Mouse (Mus musculus) cerebellum, adult 11-12 months (tissue): ENCODE results near the gene B3gat3.
"Not testable (repeated sequence)": the region's sequence is repeated elsewhere in the genome, so short reads cannot be mapped to it uniquely, and the experiment has no call there.

ENCODE experiments used
- DNase-seq: peaks from one replicate; pipeline ENCODE4 v3.0.0; 2022

The B3gat3 gene

DNA sequence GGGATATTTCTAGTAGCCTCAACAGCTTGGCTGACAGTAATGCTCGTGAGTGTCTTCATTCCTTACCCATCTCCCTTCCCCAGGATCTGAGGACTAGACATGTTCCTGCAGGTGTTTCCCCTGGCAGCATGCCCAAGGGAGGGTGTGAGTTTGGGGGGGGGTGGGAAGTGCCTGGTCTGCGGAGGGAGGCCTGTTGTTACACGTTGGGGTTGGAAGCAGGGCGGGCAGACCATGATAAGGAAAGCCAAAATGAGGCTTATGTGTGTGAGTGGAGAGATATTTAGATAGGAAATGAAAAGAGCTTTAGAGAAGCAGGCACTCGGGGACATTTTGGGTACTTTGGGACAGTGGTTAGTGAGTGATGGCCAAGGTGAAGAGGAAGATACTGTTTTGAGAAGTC lies 23.9 kb downstream of the B3gat3 start:
- DNase-seq: no peak

DNA sequence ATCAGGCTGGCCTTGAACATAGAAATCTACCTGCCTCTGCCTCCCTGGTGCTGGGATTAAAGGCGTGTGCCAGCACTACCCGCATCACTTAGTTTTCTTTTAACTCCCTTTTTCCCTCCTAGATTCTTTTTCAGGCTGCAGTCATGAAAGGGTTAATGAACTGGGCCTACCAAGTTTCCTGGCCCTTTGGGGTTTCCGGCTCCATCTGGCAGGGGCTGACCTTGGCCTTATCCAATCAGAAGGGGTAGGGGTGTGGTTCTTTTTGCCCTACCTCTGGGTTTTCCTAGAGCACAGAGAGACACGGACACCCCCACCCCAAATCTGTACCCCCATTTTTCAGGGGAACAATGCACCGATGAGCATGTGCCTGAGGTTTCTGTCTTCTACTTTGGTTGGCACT lies 24.6 kb downstream of the B3gat3 start:
- no peak for DNase-seq

DNA sequence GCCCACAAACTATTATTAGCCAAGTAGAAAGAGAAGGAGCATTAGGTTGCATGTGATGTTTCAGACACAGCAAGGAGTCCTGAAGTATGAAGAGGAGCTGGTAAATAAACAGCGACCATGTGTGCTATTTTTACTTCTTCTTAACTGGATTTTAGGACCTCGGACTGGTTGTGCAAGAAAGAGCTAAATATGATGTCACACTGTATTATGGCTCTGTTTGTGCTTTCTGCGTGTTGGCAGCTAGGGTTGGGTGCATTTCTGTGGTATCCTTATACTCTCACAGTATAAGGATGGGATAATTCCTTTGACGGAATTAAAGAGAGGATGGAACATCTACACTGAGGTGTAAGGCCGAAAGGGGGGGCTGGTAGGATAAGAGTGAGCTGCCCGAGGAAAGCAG lies 25.1 kb downstream of the B3gat3 start:
- DNase-seq: no peak

DNA sequence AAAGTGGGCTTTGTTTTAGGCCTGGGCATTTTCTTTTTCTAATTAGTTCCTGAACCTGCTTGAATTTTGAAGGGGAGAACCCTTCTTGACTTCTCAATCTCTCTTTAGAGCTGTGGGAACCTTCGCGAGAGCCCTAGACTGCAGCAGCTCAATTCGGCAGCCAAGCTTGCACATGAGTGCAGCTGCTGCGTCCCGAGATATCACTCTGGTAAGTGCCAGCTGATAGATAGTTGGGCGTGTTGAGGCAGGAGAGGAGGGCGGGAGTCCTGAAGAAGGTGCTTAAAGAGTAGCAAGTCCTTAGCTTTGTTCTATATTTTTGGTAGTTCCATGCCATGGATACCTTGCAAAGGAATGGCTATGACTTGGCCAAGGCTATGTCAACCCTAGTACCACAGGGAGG lies 26.8 kb downstream of the B3gat3 start:
- no peak for DNase-seq

DNA sequence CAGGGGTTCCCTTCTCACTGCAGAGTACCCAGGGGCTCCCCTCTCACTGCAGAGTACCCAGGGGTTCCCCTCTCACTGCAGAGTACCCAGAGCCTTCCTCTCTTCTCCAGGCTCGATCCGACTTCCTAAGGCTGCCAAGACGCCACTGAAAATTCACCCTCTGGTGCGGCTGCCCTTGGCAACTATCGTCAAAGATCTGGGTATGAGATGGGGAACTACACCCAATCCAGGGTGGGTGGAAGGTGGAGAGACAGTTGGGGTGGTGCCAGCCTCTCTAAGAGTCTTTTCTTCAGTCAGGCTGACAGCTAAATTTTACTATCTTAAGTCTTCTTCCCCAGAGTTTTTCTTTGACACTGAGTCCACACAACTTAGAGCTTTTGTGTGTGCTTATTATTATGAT lies 30.0 kb downstream of the B3gat3 start:
- DNase-seq: no peak

DNA sequence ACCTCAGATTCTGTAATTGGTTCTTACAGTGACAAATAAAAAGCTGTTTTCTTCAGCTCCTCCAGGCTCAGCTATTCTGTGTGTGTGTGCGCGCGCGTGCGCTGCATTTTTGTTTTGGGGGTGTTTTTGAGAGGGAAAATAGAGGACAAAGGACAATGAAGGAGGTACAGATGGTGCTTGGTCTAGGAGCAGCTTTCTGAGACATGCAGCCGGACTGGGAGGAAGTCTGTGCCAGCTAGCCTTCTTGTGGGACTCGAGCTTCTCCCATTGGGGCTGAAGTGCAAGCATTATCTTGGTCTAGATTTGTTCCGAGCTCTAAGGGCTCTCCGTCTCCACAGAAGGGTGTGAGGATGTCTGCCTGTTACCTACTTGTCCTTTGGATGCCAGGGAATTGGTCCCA lies 32.1 kb downstream of the B3gat3 start:
- no peak for DNase-seq

DNA sequence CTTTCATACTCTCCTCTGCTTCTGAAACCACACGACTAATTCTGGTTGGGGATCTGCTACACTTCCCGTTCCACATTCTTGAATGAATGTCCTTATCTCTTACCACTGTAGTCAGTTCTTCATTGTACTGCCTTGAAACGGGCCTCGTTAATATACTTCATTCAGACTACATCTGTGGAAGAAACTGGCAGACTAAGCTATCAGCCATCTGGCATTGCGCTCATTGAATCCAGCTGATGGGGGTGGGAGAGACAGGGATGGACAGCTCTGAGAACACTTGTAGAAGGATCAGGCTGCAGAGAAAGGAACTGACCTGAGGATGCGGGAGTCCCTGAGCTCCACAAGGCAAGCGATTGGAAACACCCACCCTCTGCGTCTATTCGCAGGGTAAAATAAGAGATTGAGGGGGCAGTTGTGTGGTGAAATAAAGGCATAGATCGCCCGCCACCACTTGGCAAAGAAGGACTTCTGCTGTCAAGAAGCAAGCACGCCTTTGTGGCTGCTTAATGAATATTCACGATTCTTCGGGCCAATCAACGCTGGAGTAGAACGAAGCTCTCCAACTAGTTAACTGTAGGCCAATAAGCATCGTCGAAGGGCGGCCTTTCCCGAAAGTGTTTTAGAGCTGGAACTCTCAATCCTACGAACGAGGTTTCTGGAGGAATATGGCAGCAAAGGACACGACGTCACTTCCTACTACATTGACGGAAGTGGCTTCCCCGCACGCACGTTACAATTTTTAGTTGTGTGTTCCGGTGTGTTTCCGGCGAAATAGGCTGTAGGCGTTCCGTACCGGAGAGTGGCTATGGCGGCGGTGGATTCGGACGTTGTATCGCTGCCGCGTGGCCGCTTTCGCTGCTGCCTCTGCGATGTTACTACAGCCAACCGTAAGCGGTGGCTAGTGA lies 33.2 kb downstream of the B3gat3 start, which contains the start of gene Tut1:
Gene Tut1 (plus strand): TSS at position 713 of the 905 bp plus-strand sequence.
- peak; percentile 91 for DNase-seq

DNA sequence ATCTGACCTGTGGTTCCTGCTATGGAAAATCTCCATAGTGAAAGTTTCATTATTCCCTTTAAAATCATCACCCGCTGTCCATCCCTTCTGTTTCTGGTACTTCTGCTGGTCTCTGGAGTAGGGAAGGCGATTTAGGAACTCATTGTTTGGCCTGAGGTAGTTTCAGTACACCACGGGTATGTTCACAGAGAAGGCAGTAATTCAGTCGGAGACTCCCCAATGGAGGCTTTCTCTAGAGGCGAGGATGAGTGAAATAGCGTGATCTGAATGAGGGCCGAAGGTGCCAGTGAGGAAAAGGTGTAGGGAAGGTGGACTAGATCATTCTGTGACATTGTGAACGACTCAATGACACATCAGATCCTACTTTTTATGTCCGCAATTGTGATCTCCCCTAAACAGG lies 34.0 kb downstream of the B3gat3 start:
- DNase-seq: no peak

DNA sequence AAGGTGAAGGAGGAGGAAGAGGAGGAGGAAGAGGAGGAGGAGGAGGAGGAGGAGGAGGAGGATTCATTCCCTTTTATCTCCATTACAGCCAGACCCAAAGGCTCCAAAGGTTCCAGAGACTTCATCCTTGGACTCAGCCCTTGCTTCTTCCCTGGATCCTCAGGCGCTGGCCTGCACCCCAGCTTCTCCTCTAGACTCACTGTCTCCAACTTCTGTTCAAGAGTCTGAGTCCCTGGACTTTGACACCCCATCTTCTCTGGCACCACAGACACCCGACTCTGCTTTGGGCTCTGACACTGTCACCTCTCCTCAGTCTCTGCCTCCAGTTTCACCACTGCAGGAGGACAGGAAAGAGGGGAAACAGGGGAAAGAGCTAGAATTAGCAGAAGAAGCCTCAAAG lies 42.1 kb downstream of the B3gat3 start:
- DNase-seq: no peak

DNA sequence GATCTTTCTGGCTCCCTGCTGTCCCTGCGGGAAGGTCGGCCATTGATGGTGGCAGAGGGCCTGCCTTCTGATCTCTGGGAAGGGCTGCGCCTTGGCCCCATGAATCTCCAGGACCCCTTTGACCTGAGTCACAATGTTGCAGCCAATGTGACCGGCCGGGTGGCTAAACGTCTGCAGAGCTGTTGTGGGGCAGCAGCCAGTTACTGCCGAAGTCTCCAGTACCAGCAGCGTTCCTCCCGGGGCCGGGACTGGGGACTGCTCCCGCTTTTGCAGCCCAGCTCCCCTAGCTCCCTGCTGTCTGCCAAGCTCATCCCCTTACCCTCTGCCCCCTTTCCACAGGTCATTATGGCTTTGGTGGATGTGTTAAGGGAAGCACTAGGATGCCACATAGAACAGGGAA lies 44.9 kb downstream of the B3gat3 start:
- DNase-seq: peak; percentile 63

DNA sequence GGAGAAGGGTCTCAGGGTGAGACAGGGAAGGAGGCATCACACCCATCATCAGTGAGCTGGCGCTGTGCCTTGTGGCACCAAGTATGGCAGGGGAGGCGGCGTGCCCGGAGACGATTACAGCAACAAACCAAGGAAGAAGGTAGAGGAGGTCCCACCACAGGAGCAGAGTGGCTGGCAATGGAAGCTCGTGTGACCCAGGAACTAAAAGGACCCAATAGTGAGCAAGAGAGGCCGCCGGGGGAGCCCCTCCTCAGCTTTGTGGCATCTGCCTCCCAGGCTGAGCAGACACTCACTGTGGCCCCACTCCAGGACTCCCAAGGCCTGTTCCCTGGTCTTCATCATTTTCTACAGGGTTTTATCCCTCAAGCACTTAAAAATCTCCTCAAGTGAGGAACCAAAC lies 45.6 kb downstream of the B3gat3 start:
- peak; percentile 76 for DNase-seq

DNA sequence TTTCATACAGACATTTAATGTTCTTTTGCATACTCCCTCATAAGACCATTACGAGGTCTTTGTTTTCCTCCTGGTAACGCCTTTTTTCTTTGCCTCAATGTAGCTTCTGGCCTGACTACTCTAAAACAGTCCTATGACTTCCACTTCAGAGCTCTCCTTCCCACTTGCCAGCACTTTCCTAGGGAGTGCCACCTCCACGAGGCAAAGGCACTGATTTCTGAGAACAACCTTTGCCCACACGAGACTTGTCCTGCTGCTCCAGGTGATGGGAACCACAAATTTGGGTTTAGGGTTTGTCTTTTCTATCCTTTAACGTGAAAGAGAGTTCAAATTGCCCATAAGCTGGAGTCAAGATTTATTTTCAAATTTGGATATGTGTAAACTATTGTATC lies 46.0 kb downstream of the B3gat3 start:
- DNase-seq: no peak

DNA sequence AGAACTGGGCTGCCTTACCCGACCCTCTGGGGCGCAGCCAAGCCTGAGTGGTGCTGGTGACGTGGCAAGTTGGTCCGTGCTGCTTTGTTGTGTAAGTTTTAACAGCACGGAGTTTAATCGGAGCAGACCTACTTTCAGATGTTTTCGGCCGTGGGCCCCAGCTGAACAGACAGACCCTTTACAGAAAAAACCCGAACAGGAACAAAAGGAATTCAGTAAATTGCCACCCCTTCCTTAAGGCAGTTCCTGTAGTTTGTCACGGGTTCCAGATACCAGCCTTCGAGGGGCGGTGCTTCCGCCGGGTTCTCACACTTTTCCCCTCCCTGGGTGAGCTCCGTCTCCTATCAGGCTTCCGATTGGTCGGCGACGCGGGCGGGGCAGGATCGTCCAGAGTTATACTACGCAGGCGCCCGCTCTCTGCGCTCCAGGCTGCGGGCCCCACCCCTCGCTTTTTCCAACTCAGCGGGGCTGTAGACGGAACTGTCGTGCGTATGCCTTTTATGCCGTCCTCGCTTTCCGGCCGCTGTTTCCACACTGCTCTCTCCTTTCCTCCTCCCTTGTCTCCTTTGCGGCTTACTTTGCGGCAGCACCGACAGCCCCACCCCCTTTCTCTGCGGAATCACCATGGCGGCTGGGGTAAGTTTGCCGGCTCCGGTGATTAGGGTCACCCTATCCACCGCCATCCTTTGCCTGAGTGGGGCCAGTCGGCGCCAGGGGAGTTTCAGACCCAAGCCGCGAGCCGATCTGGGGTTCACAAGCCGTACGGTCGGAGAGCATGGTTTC lies 46.6 kb downstream of the B3gat3 start, which contains the start of gene Eef1g:
Gene Eef1g (plus strand): TSS at position 452 of the 783 bp plus-strand sequence.
- DNase-seq: peak; percentile 100

DNA sequence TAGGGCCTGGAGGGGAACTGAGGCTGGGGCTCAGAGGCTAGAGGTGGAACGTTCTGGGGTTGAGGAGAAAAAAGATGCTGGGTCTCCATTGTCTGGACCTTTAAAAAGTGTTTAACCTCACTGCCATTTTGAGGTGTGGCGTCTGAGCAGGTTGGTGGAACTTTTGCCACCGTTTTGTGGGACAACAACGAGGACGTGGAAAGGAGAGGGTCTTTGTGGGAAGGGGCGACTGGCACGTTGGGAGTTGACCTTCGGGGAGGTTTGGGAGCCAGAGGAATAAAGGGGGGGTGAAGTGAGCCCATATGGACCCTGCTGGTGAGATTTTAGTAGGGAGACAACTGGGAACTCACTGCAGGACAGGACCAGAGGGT lies 47.2 kb downstream of the B3gat3 start:
- no peak for DNase-seq

DNA sequence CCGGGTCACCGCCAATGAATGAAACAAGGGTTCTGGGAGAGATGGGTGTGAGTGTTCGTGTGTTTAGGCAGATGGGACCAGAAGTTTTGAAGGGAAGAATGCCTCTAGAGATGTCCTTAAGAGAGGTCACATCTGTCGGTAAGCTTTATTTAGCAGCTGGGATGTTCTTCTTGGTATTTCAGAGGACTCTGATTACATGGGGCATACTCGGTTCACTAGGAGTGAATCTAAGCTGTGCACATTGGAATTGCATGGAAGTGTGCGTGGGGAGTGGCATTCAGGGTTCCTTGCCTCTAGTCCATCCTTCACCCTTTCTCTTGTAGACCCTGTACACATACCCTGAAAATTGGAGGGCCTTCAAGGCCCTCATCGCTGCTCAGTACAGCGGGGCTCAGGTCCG lies 47.7 kb downstream of the B3gat3 start:
- no peak for DNase-seq

DNA sequence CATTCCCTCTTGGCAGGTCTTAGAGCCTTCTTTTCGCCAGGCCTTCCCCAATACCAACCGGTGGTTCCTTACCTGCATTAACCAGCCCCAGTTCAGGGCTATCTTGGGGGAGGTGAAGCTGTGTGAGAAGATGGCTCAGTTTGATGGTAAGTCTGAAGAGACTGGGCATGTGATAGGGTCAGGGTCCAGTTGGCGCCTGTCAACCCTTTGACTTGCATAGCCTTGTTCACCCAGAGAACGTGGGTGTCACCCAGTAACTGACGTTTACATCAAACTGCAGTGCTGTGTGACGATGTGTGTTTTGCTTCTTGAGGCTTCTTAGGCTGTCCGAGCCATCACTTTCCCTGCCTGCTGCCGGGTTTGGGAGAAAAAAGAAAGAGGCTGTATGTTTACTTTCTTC lies 52.3 kb downstream of the B3gat3 start:
- DNase-seq: not testable (repeated sequence)

DNA sequence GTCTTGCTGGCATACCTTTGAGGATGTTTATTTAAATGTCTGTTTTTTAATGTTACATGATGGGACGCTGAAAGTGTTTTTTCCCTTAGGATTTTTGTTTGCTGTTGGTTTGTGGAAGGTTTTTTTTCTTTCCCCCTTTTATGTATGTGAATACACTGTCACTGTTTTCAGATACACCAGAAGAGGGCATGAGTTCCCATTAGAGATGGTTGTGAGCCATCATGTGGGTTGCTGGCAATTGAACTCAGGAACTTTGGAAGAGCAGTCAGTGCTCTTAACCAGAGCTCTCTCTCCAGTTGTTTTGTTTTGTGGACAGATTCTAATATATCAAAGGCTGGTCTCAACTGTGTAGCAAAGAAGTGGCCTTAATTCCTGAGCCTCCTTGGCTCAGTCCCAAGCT lies 54.5 kb downstream of the B3gat3 start:
- no peak for DNase-seq

DNA sequence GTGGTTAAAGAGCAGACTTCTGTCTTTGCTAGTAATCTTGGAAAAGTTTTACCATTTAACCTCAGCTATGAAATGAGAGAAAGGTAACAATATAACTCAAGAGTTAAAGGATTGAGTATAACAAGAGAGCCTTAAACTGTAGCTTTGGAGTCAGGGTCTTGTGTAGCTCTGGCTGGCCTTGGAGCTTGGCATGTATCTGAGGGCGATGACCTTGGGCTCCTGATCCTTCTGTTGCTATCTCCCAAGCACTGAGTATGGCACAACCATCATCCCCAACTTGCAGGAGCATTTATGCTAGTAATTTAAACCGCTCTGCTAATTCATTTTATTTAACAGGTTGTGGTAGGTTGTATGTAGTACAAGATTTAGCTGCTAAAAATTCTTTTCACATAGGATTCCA lies 55.3 kb downstream of the B3gat3 start:
- DNase-seq: no peak

DNA sequence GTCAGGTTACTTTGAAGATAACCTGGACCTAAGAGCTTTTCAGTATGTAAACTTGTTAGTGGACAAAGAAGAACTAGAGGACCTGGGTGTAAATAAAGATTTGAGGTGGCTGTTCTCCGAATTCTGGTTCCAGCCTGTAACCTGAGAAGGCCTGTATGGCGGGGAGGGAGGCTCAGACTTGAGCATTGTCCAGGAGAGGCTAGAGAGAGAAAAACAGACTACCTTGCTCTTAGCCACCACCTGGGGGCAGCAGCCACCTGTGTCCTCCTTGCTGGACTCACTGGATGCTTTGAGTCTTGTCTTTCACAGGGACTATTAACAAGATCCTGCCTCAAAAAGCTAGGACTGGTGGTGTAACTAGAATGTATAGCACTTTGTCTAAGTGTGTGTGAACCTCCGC lies 56.4 kb downstream of the B3gat3 start:
- no peak for DNase-seq
